Mouse (Mus musculus): Measurements from ENCODE around the gene Spcs2. TPM values are rescaled to one million over a fixed set of nuclear protein-coding genes. Genes with fewer than 3 reads are reported as not detected.

Spcs2 gene
- total and polyA plus RNA-seq, 3 experiments: 203 to 272 (median 232) TPM

GRCm38 (mm10) chr7:99825511-99825910 is 37.8 kb downstream of the Spcs2 start:
- Histone ChIP-seq H3K4me3 (replicated peaks in 1 of 3; ENCODE audit: low read depth in 2 of 3, low read length in 2 of 3, poor library complexity in 1 of 3) (peak overlapping the region in 1 of 3 experiments; percentile 42), H3K27ac (ENCODE audit: insufficient read depth, low read depth) (peak overlapping the region; percentile 83), H3K79me2 (replicated peaks; ENCODE audit: control insufficient read depth, extremely low read depth, insufficient read depth, poor library complexity, severe bottlenecking) (peaks cover 15% of the 10 kb centered on the region), H3K9ac (ENCODE audit: insufficient read depth, low read depth) (peak overlapping the region; percentile 39; the same call in 1 of the 2 replicates), H3K36me3 (replicated peaks in 1 of 2; ENCODE audit: control insufficient read depth in 1 of 2, insufficient read depth in 1 of 2, low read length in 1 of 2) (peaks cover 0 to 6% of the 10 kb centered on the region in 2 experiments), H3K9me3 (replicated peaks; ENCODE audit: low read length) (no peaks in the 10 kb centered on the region), H3K4me1 (ENCODE audit: control insufficient read depth in 1 of 2, insufficient read depth in 2 of 2) (peaks cover 13 to 43% of the 10 kb centered on the region in 2 experiments), H3K27me3 (replicated peaks) (no peaks in the 10 kb centered on the region), H3K4me2 (ENCODE audit: insufficient read depth, low read depth, poor library complexity, severe bottlenecking) (peak overlapping the region; percentile 37)
- TF ChIP-seq SMC3 (IDR thresholded peaks at IDR 0.05; ENCODE audit: low read depth, low read length): no peak
- no peak for TF ChIP-seq ELF1 (IDR thresholded peaks at IDR 0.05; ENCODE audit: low read depth, low read length)
- TF ChIP-seq JUND (conservative IDR thresholded peaks at IDR 0.05; ENCODE audit: low read depth, low read length): no peak
- TF ChIP-seq GABPA (IDR thresholded peaks at IDR 0.05; ENCODE audit: insufficient replicate concordance, low read depth, low read length): no peak
- TF ChIP-seq HCFC1 (IDR thresholded peaks at IDR 0.05; ENCODE audit: low read depth, low read length): no peak
- no peak for TF ChIP-seq JUN (IDR thresholded peaks at IDR 0.05; ENCODE audit: insufficient read depth, low read depth, low read length)
- TF ChIP-seq TCF12 (IDR thresholded peaks at IDR 0.05; ENCODE audit: low read depth, low read length): no peak
- no peak for TF ChIP-seq RCOR1 (conservative IDR thresholded peaks at IDR 0.05; ENCODE audit: low read depth, low read length)
- TF ChIP-seq CHD1 (IDR thresholded peaks at IDR 0.05; ENCODE audit: low read depth, low read length): no peak
- TF ChIP-seq USF2 (conservative IDR thresholded peaks at IDR 0.05; ENCODE audit: low read depth, low read length): no peak
- no peak for TF ChIP-seq IRF4 (IDR thresholded peaks at IDR 0.05; ENCODE audit: low read depth, low read length)
- TF ChIP-seq MXI1 (IDR thresholded peaks at IDR 0.05; ENCODE audit: low read depth, low read length): no peak
- dilution Hi-C loops (cut with MboI; ENCODE audit: extremely low pct_ligation_motif_present, extremely low pct_unique_long_range_greater_than_20kb, low sequenced_read_pairs) (no loop called here), in situ Hi-C loops (cut with MboI; ENCODE audit: low pct_ligation_motif_present, low pct_unique_long_range_greater_than_20kb, low sequenced_read_pairs) (no loop called here)
- DNase-seq (ENCODE audit: extremely low read depth): no peak

- H3K27ac ChIP-seq (ENCODE audit: insufficient read depth, low read depth): peak overlapping the region; percentile 83
Observed at GRCm38 (mm10) chr7:99824649-99825483, 38.4 kb downstream of the Spcs2 start.

More at GRCm38 (mm10) chr7:99824649-99825483, 38.4 kb downstream of the Spcs2 start:
- Histone ChIP-seq H3K79me2 (replicated peaks; ENCODE audit: control insufficient read depth, extremely low read depth, insufficient read depth, poor library complexity, severe bottlenecking) (peaks cover 15% of the 10 kb centered on the region), H3K9me3 (replicated peaks; ENCODE audit: low read length) (no peaks in the 10 kb centered on the region), H3K4me2 (ENCODE audit: insufficient read depth, low read depth, poor library complexity, severe bottlenecking) (peak overlapping the region; percentile 37), H3K9ac (ENCODE audit: insufficient read depth, low read depth) (peak overlapping the region; percentile 39; the same call in 1 of the 2 replicates), H3K4me3 (replicated peaks in 1 of 3; ENCODE audit: low read depth in 2 of 3, low read length in 2 of 3, poor library complexity in 1 of 3) (peak overlapping the region in 1 of 3 experiments; percentile 42), H3K27me3 (replicated peaks) (no peaks in the 10 kb centered on the region), H3K36me3 (replicated peaks in 1 of 2; ENCODE audit: control insufficient read depth in 1 of 2, insufficient read depth in 1 of 2, low read length in 1 of 2) (peaks cover 0 to 6% of the 10 kb centered on the region in 2 experiments), H3K4me1 (ENCODE audit: control insufficient read depth in 1 of 2, insufficient read depth in 2 of 2) (peaks cover 13 to 43% of the 10 kb centered on the region in 2 experiments)
- DNase-seq (ENCODE audit: extremely low read depth): no peak
- TF ChIP-seq USF1 (IDR thresholded peaks at IDR 0.05; ENCODE audit: low read depth, low read length): no peak
- TF ChIP-seq ETS1 (conservative IDR thresholded peaks at IDR 0.05; ENCODE audit: low read depth, low read length): no peak
- TF ChIP-seq SMC3 (IDR thresholded peaks at IDR 0.05; ENCODE audit: low read depth, low read length): no peak
- in situ Hi-C loops (cut with MboI; ENCODE audit: low pct_ligation_motif_present, low pct_unique_long_range_greater_than_20kb, low sequenced_read_pairs): no loop called here
- dilution Hi-C loops (cut with MboI; ENCODE audit: extremely low pct_ligation_motif_present, extremely low pct_unique_long_range_greater_than_20kb, low sequenced_read_pairs): no loop called here
